Mouse (Mus musculus): Measurements from ENCODE around the gene Gm20388.

DNA sequence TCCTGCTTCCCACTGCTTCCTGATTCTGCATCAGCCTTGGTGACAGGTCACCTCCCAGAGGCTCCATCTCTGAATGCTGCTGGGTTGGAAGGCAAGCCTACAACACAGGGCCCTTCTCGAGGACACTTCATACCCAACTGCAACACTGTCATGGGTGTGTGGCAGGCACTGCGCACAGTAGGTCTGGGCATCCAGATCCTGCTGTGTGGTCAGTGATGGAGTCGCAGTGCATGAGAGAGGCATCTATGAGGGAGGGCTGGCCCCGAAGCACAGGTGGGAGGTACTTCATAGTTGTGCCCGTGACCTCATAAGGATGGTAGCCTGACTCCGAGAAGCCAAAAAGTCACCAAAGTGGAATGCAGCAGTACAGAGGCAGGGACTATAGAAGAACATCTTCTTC is 2814.5 kb downstream of the Gm20388 start:
- TF ChIP-seq CTCF (IDR thresholded peaks at IDR 0.05; ENCODE audit: extremely low read depth, insufficient read depth, low read length) (no peak), POLR2A (IDR thresholded peaks at IDR 0.05; ENCODE audit: extremely low read depth, insufficient read depth, low read length) (no peak)

Data from cortical plate, adult 2 months (tissue).